Mouse (Mus musculus) stomach, postnatal 0 days (tissue): ENCODE measurements around the gene Cmtm6.

ENCODE experiments used
- CTCF ChIP-seq: IDR thresholded peaks from 2 replicates; pipeline ENCODE4 v1.5.1; 2016; ENCODE audit warnings: antibody characterized with exemption, low read depth, mild to moderate bottlenecking, moderate library complexity
- EP300 ChIP-seq: optimal IDR thresholded peaks from 2 replicates; pipeline ENCODE3; 2016; ENCODE audit warnings: antibody characterized with exemption

- TF ChIP-seq CTCF, result no peak
- TF ChIP-seq EP300, result no peak
Observed at GRCm38 (mm10) chr9:114793764-114794295, 62.9 kb downstream of the Cmtm6 start.
